Mouse (Mus musculus) embryonic facial prominence, embryonic 13.5 days (tissue): ENCODE results near the gene AC124502.3. TPM values are rescaled to one million over a fixed set of nuclear protein-coding genes. Genes with fewer than 3 reads are reported as not detected.

Source experiments
- ATAC-seq: fragments of 200-750 bp; cut with Nextera tagmentation; 2 replicates; pipeline ENCODE4 v1.8.0; 2017; ENCODE audit warnings: low read depth; ENCODE audit not compliant: insufficient number of reproducible peaks, insufficient read depth, low FRiP score, low TSS enrichment
- H3K27ac ChIP-seq: fragments of 300-500 bp; sonication (generic); 2 replicates; pipeline ENCODE4 v1.5.1; 2015; ENCODE audit warnings: moderate library complexity, mild to moderate bottlenecking, inconsistent platforms
- H3K27me3 ChIP-seq: fragments of 300-500 bp; sonication (generic); 2 replicates; pipeline ENCODE4 v1.6.1; 2015; ENCODE audit warnings: mild to moderate bottlenecking, inconsistent platforms
- H3K36me3 ChIP-seq: fragments of 300-500 bp; sonication (generic); 2 replicates; pipeline ENCODE4 v1.6.1; 2015; ENCODE audit warnings: mild to moderate bottlenecking, inconsistent platforms
- H3K4me1 ChIP-seq: fragments of 300-500 bp; sonication (generic); 2 replicates; pipeline ENCODE4 v1.6.1; 2015; ENCODE audit warnings: inconsistent platforms
- H3K4me2 ChIP-seq: fragments of 300-500 bp; sonication (generic); 2 replicates; pipeline ENCODE4 v1.6.1; 2015; ENCODE audit warnings: moderate library complexity, mild to moderate bottlenecking, inconsistent platforms
- H3K4me3 ChIP-seq: fragments of 300-500 bp; sonication (generic); 2 replicates; pipeline ENCODE4 v1.5.1; 2015; ENCODE audit warnings: mild to moderate bottlenecking, inconsistent platforms
- H3K9ac ChIP-seq: fragments of 300-500 bp; sonication (generic); 2 replicates; pipeline ENCODE4 v1.6.1; 2015; ENCODE audit warnings: mild to moderate bottlenecking, inconsistent platforms
- H3K9me3 ChIP-seq: fragments of 300-500 bp; sonication (generic); 2 replicates; pipeline ENCODE4 v1.6.1; 2016; ENCODE audit warnings: inconsistent platforms
- WGBS: fragments of 180-500 bp; shearing (Covaris S2); methylation state at CpG from one replicate; pipeline ENCODE4 v1.1.7; 2015; ENCODE audit warnings: mixed read lengths; 5-methylcytosine and 5-hydroxymethylcytosine counted together
- polyA plus RNA-seq: library from polyadenylated mRNA; unstranded; fragments of >200 nt; fragmentation: Nextera tagmentation; extraction: Ambion mirVana; gene quantifications from 2 replicates; pipeline ENCODE4 v1.2.1, GENCODE M21; 2015

The AC124502.3 gene
- polyA plus RNA-seq, 1 experiment from 2014 or later: 2.3 TPM

DNA sequence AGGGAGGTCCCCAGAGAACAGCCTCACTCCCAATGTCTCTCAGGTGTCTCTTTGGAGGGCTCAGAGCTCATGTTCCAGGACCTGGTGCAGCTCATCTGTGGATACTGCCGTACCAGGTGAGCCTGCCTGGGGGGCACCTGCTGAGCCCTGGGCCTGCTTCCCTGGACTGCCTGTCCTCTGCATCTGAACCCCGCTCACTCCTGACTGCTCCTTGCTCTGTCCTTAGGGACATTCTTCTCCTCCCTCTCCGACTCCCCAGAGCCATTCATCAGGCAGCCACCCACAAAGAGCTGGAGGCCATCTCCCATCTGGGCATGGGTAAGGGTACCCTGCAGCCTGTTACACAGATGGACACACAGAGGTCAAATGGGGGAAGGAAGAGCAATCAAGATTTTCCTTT, 12.8 kb downstream of the AC124502.3 start:
- H3K27me3 ChIP-seq: peaks cover 48% of the 10 kb centered on the region
- 33% methylated on average over 3 of the region's 3 CpGs for WGBS
- peaks cover 31% of the 10 kb centered on the region for H3K36me3 ChIP-seq

DNA sequence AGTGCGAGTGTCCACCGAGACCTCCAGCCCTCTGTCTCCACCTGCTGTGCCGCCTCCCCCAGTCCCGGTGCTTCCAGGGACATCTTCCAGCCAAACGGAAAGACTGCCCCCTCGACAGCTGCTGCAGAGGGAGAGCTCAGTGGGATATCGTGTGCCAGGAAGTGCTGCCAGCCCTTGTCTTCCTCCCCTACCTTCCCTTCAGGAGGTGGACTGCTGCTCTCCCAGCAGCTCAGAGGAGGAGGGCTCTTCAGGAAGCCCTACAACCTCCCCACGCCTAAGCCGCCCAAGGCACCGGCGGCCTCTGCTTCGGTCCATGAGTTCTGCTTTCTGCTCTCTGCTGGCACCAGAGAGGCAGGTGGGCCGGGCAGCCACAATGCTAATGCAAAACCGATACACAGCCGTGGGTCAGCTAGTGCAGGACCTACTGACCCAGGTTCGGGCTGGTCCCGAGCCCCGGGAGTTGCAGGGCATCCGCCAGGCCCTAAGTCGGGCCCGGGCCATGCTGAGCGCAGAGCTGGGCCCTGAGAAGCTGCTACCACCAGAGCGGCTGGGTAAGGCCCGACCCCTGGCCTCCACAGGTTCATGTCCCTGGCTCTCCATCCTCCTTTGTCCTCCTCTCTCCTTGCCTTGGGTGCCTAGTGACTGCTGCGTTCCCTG, 13.6 kb downstream of the AC124502.3 start:
- Histone ChIP-seq H3K36me3 (peaks cover 23% of the 10 kb centered on the region), H3K9ac (0 out of 2 replicates have a peak overlapping the region, but pooled peaks have one; percentile 3), H3K4me3 (no peak overlapping the region), H3K27me3 (peaks cover 48% of the 10 kb centered on the region), H3K4me2 (0 out of 2 replicates have a peak overlapping the region, but pooled peaks have one; percentile 45), H3K4me1 (peaks cover 32% of the 10 kb centered on the region), H3K9me3 (no peaks in the 10 kb centered on the region), H3K27ac (no peak overlapping the region)
- no peak for ATAC-seq
- WGBS: 34% methylated on average over 25 of the region's 25 CpGs

More for the DNA sequence above, 12.8 kb downstream of the AC124502.3 start:
- Histone ChIP-seq H3K4me3 (no peak overlapping the region), H3K9me3 (no peaks in the 10 kb centered on the region), H3K27ac (no peak overlapping the region), H3K9ac (peak overlapping the region; percentile 54; the same call in 1 of the 2 replicates), H3K4me2 (peak overlapping the region; percentile 45), H3K4me1 (peaks cover 29% of the 10 kb centered on the region)
- no peak for ATAC-seq

DNA sequence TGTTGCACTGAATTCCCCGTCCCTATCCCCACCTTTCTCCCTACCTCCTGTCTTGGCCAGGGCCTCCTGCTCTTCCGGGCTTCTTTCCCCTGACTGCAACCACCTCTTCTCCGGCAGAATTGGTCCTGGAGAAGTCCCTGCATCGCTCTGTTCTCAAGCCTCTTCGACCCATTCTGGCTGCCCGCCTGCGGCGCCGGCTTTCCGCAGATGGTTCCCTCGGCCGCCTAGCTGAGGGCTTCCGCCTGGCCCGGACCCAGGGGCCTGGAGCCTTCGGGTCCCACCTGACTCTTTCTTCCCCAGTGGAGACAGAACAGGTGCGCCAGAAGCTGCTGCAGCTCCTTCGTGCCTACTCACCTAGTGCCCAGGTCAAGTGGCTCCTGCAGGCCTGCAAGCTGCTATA, 14.2 kb downstream of the AC124502.3 start:
- Histone ChIP-seq H3K4me3 (no peak overlapping the region), H3K36me3 (peaks cover 17% of the 10 kb centered on the region), H3K27me3 (peaks cover 48% of the 10 kb centered on the region), H3K27ac (no peak overlapping the region), H3K9ac (no peak overlapping the region), H3K9me3 (no peaks in the 10 kb centered on the region), H3K4me2 (0 out of 2 replicates have a peak overlapping the region, but pooled peaks have one; percentile 7), H3K4me1 (peaks cover 34% of the 10 kb centered on the region)
- WGBS: 56% methylated on average over 17 of the region's 17 CpGs
- ATAC-seq: no peak

DNA sequence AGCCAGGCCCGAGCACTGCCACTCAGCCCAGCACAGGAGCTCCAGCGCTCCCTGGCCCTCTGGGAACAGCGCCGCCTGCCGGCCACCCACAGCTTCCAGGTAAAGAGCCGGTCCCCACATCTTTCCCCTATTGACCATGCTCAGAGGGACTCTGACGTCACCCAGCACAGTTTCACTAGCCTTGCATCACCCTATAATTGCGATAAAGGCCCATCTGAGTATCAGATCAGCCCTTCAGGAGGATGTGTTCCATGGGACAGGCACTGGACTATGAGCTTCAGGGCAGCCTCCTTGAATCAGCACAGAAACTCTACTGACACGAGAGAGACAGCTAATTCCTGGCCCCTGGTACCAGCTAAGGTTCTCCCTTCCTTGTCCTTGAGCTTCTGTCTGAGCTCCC, 15.2 kb downstream of the AC124502.3 start:
- H3K4me3 ChIP-seq: no peak overlapping the region
- WGBS: 20% methylated on average over 9 of the region's 9 CpGs
- no peak overlapping the region for H3K27ac ChIP-seq
- H3K4me2 ChIP-seq: no peak overlapping the region
- H3K9me3 ChIP-seq: no peaks in the 10 kb centered on the region
- H3K4me1 ChIP-seq: peaks cover 45% of the 10 kb centered on the region
- no peak for ATAC-seq
- H3K9ac ChIP-seq: no peak overlapping the region
- peaks cover 48% of the 10 kb centered on the region for H3K27me3 ChIP-seq
- H3K36me3 ChIP-seq: peaks cover 8% of the 10 kb centered on the region

DNA sequence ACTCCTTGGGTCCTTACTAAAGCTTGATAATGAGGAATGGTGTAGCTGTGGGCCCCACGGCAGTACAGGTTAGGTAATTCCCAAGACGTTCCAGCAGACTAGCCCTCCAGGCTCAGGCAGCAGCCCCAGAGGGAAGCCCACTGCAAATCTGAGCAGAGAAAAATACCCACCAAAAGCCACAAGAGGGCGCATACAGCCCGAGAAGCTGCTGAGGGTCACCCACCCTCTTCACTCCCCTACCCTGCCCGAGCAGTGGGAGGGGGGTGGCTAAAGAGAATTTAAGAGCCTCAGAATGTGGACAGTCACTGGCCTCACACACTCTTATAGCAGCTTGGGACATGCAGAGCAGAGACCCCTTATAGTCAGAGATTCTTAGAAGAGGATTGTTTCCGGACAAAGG, 17.6 kb downstream of the AC124502.3 start:
- Histone ChIP-seq H3K27me3 (peaks cover 33% of the 10 kb centered on the region), H3K27ac (no peak overlapping the region), H3K9ac (peak overlapping the region; percentile 51; the same call in 1 of the 2 replicates), H3K4me2 (peak overlapping the region; percentile 17), H3K9me3 (no peaks in the 10 kb centered on the region), H3K4me3 (no peak overlapping the region), H3K4me1 (peaks cover 52% of the 10 kb centered on the region), H3K36me3 (no peaks in the 10 kb centered on the region)
- ATAC-seq: no peak
- 10% methylated on average over 6 of the region's 6 CpGs for WGBS

DNA sequence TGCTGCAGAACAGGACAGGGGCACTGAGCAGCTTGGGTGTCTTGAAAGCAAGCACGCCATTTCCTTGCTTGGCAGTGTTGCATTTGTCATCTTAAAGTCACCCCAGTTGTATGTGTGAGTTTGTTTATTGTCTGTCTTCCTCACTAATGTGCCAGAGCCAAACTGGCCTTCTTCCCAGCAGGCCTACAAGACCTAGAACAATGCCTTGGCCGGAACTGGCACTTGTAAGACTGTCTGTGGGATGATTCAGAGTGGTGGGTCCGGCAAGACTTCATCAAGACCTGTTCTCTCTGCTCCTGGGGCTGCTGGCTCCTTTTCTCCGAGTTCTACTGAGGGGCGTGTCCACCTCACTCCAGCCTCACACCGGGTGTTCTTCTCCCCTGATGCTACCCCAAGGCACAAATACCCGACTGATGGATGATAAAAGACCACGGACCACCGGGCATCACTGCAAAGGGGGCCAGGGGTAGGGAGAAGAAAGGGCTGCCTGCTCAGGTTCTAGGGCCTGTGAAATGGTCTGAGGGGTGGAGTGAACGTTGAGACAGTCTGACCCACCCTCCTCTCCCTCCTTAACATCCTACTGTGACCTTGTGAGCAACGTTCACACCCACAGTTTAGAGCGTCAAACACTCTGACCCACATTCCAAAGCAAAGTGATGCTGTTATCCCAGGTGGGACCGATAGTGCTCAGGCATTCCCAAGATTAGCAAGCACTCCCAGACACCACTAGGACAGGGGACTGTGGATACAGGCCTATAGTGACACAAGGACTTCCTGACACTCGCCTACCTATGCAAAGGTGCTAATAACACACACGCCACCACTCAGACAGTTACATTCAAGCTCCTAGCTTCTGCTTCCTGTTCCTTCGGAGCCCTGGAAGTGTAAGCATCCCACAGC, 19.4 kb downstream of the AC124502.3 start:
- Histone ChIP-seq H3K27me3 (peaks cover 14% of the 10 kb centered on the region), H3K9me3 (no peaks in the 10 kb centered on the region), H3K4me1 (peaks cover 47% of the 10 kb centered on the region), H3K9ac (peak overlapping the region; percentile 57), H3K4me2 (peak overlapping the region; percentile 16; the same call in 1 of the 2 replicates), H3K36me3 (no peaks in the 10 kb centered on the region), H3K27ac (peak overlapping the region; percentile 87), H3K4me3 (no peak overlapping the region)
- WGBS: 30% methylated on average over 16 of the region's 16 CpGs
- ATAC-seq: no peak

DNA sequence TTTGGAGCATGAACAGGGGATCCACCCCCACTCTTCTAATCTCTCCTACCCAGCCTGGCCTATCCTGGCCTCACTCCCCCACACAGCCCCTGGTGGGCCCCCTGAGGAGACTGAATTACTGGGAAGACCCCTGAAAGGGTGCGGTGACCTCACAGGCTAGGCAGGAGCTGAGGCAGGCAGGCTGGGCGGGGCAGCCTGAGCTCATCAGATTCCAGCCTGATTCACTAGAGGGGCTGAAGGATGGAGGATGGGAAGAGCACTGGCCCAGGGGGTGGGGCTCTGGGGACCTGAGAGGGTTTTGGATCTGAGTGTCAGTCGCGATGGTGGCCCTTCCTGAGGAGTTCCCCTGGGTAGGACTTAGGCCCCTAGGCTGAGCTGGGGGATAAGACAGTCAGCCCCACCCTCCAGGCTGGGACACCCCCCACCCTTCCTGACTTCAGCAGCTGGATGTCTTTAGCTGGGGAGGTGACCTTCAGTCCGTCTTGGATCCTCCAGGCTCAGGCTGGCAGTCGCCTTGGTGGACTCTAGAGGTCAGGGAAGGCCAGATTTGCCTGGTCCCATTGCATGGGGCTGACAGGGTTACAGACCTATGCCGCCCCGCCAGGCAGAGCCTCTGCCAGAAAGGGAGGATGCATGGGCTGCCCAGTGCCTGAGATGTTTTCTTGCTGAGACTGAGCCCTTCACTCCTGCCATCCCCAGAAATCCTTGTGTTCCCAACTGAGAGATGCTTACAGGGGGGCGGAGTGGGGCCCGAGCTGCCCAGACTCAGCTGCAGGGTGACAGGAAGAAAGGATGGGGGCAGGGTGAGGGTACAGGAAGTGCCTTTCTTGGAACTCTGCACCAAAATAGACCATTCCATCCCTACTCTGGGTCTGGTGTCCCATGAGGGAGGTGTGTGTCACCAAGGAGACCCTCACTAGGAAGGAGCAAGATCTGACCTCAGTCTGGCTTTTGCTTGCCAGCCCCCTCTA, 20.4 kb downstream of the AC124502.3 start:
- H3K4me1 ChIP-seq: peaks cover 47% of the 10 kb centered on the region

DNA sequence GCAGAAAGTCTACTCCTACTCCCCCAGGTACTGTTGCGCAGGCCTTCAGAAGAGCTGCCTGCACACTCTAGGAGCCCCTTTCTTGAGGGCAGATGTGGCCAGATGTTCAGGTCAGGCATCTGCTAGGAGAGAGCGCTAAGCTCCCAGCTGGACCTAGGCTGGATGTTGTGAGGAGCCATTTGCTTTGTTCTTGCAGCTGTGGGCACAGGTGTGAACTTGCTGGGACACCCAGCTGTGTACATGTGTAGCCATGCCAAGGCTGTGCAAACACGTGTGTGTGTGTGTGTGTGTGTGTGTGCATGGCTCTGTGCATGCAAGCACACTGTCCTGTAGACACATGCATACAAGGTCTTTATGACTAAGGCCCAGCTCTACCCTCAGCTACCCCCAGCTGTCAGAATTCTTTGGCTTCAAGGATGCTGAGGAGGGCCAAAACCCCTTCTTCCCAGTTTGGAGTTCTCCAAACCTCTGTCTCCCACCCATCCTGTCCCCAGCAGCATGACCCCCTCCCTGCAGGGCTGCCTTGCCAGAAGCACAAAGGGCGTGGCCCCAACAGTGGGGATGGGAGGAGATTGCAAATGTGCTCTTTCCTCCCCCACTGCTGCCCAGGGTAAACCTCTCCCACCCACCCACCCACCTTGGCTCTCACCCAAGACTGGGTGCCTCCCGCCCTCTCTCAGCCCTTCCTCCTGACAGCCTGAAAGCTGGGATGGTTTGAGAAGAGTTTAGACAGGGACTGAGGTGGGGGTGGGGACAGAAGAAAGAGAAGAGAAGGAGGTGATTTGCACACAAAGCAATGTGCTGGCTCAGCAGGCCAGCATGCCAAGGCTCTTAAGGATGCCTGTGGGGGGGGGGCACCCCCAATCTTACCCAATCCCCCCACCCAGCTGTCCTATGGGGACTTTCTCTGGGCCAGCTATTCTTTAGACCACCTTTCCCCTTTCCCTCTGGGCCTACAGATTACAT, 22.0 kb downstream of the AC124502.3 start:
- Histone ChIP-seq H3K4me1 (peaks cover 56% of the 10 kb centered on the region), H3K36me3 (no peaks in the 10 kb centered on the region), H3K27me3 (no peaks in the 10 kb centered on the region), H3K4me2 (peak overlapping the region; percentile 22), H3K9ac (peak overlapping the region; percentile 54), H3K4me3 (no peak overlapping the region), H3K27ac (peak overlapping the region; percentile 87), H3K9me3 (no peaks in the 10 kb centered on the region)
- WGBS: 30% methylated on average over 5 of the region's 5 CpGs
- ATAC-seq: peak; percentile 13; the same call in 1 of the 2 replicates

More for the DNA sequence above, 20.4 kb downstream of the AC124502.3 start:
- Histone ChIP-seq H3K9me3 (no peaks in the 10 kb centered on the region), H3K27ac (peak overlapping the region; percentile 87), H3K4me2 (peak overlapping the region; percentile 16), H3K9ac (peak overlapping the region; percentile 57), H3K36me3 (no peaks in the 10 kb centered on the region), H3K4me3 (no peak overlapping the region), H3K27me3 (peaks cover 5% of the 10 kb centered on the region)
- WGBS: 11% methylated on average over 10 of the region's 10 CpGs
- ATAC-seq: no peak

DNA sequence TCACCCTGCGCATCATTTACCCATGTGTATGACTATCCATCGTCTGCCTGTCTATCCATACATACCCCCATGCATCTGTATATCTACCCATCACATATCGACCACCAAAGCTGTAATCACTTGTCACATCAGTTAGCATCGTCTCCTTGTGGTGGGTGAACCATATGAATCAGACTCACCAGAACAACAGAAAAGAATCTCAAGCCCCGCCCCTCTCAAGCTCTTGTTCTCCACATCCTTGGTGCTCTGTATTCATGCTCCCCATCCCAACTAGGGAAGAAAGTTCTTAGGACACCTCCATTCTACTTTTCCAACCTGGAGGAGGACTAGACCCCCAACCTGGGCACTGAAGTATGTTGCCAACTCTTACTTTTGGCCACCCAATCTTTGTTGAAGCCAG, 23.4 kb downstream of the AC124502.3 start:
- Histone ChIP-seq H3K27me3 (no peaks in the 10 kb centered on the region), H3K36me3 (no peaks in the 10 kb centered on the region), H3K4me1 (peaks cover 53% of the 10 kb centered on the region), H3K9me3 (no peaks in the 10 kb centered on the region), H3K27ac (no peak overlapping the region), H3K9ac (no peak overlapping the region), H3K4me2 (no peak overlapping the region), H3K4me3 (no peak overlapping the region)
- ATAC-seq: no peak
- WGBS: 85% methylated on average over 5 of the region's 5 CpGs

DNA sequence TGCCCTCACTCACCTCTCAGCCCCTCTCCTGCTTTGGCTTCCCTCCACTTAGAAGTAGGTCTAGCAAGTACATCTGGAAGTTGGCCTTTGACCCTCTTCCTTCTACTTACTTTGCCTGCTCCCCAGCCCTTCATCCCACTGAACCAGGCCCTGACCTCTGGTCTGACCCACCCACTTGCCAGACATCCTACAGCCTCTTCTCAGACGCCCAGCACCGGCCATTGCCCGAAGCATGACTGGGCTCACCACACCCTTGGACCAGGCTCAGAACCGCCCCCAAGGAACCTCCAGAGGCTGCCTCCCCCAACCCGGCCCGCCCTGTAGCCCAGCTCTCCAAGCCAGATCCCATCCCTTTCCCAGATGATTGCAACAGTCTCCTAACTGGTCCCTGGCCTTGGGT, 23.8 kb downstream of the AC124502.3 start:
- Histone ChIP-seq H3K27ac (no peak overlapping the region), H3K4me2 (no peak overlapping the region), H3K4me3 (no peak overlapping the region), H3K27me3 (no peaks in the 10 kb centered on the region), H3K9ac (no peak overlapping the region), H3K36me3 (no peaks in the 10 kb centered on the region), H3K9me3 (no peaks in the 10 kb centered on the region), H3K4me1 (peaks cover 57% of the 10 kb centered on the region)
- 43% methylated on average over 6 of the region's 6 CpGs for WGBS
- ATAC-seq: no peak
